Mouse (Mus musculus): Measurements from ENCODE around the gene Zrsr1.
A peak's percentile ranks its signal among the peaks of the same experiment; 100 is the strongest.

Zrsr1 gene

GRCm38 (mm10) chr11:23008181-23008823, 36.5 kb downstream of the Zrsr1 start:
- peak; percentile 79 to 83 for DNase-seq (ENCODE audit: low spot score in 2 of 2)

GRCm38 (mm10) chr11:23008824-23009200, 37.0 kb downstream of the Zrsr1 start:
- no peak for DNase-seq (ENCODE audit: low spot score in 2 of 2)

GRCm38 (mm10) chr11:23013096-23013495, 41.3 kb downstream of the Zrsr1 start:
- no peak for DNase-seq (ENCODE audit: low spot score in 2 of 2)

- no peak for DNase-seq (ENCODE audit: low spot score in 2 of 2)
Measured at GRCm38 (mm10) chr11:23013580-23014294, 41.9 kb downstream of the Zrsr1 start.

- no peak for DNase-seq (ENCODE audit: low spot score in 2 of 2)
Measured at GRCm38 (mm10) chr11:23014996-23015395, 43.2 kb downstream of the Zrsr1 start.

DNA sequence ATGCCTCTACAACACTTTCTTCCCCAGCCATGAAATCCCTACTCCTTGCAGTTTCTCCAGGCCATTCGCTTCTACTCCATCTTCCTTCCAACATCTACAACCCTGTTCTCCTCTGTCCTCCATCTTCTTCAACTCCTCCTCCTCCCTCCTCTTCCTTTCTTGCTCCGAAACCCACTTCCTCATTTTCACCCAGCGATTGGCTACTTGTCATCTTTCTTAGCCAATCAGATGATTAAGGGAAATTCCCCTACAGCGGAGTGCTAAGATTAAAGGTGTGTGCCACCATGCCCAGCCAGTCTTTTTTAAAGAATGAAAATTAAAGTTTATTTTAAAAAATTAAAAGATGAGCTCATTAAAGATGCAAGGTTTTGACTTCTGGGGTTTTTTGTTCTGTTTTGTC, 46.1 kb downstream of the Zrsr1 start:
- DNase-seq (ENCODE audit: low spot score in 2 of 2): no peak

GRCm38 (mm10) chr11:23020116-23020770, 48.4 kb downstream of the Zrsr1 start:
- no peak for DNase-seq (ENCODE audit: low spot score in 2 of 2)

DNA sequence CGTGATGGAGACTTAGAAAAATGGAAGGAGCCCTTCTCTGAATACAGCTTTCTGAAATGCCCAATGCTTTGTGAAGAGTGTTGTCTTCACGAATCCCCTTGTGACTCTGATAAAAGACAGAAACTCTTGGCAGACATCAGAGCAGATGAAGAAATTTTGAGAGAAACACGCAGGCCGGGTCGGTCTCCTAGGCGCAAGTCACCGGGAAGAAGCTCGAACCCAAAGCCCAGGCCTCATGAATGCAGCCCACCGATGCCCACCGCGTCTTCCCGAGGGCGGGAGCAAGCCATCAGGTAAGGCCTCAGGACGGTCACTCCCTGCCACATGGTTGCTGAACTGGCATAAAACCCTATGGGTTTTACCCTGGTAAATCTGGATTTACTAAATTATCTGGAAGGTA, 49.0 kb downstream of the Zrsr1 start:
- DNase-seq (ENCODE audit: low spot score in 2 of 2): no peak

- no peak for DNase-seq (ENCODE audit: low spot score in 2 of 2)
Measured at GRCm38 (mm10) chr11:23023155-23023554, 51.4 kb downstream of the Zrsr1 start.

GRCm38 (mm10) chr11:23024169-23024568, 52.4 kb downstream of the Zrsr1 start:
- no peak for DNase-seq (ENCODE audit: low spot score in 2 of 2)

Data from frontal cortex, postnatal 36 days (tissue).